Mouse (Mus musculus): ENCODE data around the gene Caskin2.

DNA sequence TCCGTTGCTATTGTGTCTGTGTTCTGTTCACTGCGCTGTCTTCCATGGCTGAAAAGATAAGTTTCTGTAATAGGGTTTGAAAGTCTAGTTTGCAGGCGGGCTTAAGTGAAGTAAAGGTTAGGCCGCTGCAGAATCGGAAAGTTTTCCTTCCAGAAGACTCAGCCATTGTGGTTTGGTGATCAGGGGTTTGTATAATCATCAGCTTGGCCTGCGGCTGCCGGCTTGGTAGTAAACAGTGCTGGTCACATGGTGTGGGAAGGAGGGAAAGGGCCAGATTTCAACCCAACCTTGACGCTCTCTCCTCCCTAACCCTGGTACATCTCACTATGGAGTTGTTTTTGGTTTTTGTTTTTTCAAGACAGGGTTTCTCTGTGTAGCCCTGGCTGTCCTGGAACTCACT, 46.5 kb downstream of the Caskin2 start:
- TF ChIP-seq CTCF (IDR thresholded peaks at IDR 0.05; ENCODE audit: borderline replicate concordance, extremely low read depth, insufficient read depth, insufficient read length) (no peak), POLR2A (IDR thresholded peaks at IDR 0.05; ENCODE audit: borderline replicate concordance, extremely low read depth, insufficient read depth, insufficient read length, poor library complexity, severe bottlenecking) (no peak)

Measured in brain, embryonic 14.5 days (tissue).